Mouse (Mus musculus): Measurements from ENCODE around the gene Myh14. TPM values are rescaled to one million over a fixed set of nuclear protein-coding genes. Genes with fewer than 3 reads are reported as not detected.

Gene Myh14
- polyA plus RNA-seq, 1 experiment, result under 0.01 TPM

- no peak overlapping the region for H3K4me3 ChIP-seq (replicated peaks)
- H3K36me3 ChIP-seq (ENCODE audit: control insufficient read depth), result no peaks in the 10 kb centered on the region
- TF ChIP-seq GATA1 (IDR thresholded peaks at IDR 0.05; ENCODE audit: low read length), result no peak
- TF ChIP-seq TAL1 (IDR thresholded peaks at IDR 0.05; ENCODE audit: low read length), result no peak
- H3K9me3 ChIP-seq (ENCODE audit: control insufficient read depth, low read length), result no peaks in the 10 kb centered on the region
- peaks cover 10% of the 10 kb centered on the region for H3K27me3 ChIP-seq (ENCODE audit: control insufficient read depth)
- no peaks in the 10 kb centered on the region for H3K4me1 ChIP-seq (ENCODE audit: control insufficient read depth)
Measured at GRCm38 (mm10) chr7:44647042-44647724, 23.5 kb downstream of the Myh14 start.

- Histone ChIP-seq H3K9me3 (ENCODE audit: control insufficient read depth, low read length) (no peaks in the 10 kb centered on the region), H3K36me3 (ENCODE audit: control insufficient read depth) (no peaks in the 10 kb centered on the region), H3K27me3 (ENCODE audit: control insufficient read depth) (peaks cover 19% of the 10 kb centered on the region), H3K4me3 (replicated peaks) (no peak overlapping the region), H3K4me1 (ENCODE audit: control insufficient read depth) (no peaks in the 10 kb centered on the region; the same call in 1 of the 2 replicates)
- TF ChIP-seq GATA1 (IDR thresholded peaks at IDR 0.05; ENCODE audit: low read length) (no peak), TAL1 (IDR thresholded peaks at IDR 0.05; ENCODE audit: low read length) (no peak)
Measured at GRCm38 (mm10) chr7:44645951-44646350, 24.7 kb downstream of the Myh14 start.

- H3K4me1 ChIP-seq (ENCODE audit: control insufficient read depth), result no peaks in the 10 kb centered on the region; the same call in 1 of the 2 replicates
- H3K36me3 ChIP-seq (ENCODE audit: control insufficient read depth), result no peaks in the 10 kb centered on the region
- H3K4me3 ChIP-seq (replicated peaks), result no peak overlapping the region
- peaks cover 26% of the 10 kb centered on the region for H3K27me3 ChIP-seq (ENCODE audit: control insufficient read depth)
- H3K9me3 ChIP-seq (ENCODE audit: control insufficient read depth, low read length), result no peaks in the 10 kb centered on the region
- TF ChIP-seq GATA1 (IDR thresholded peaks at IDR 0.05; ENCODE audit: low read length), result no peak
- no peak for TF ChIP-seq TAL1 (IDR thresholded peaks at IDR 0.05; ENCODE audit: low read length)
Measured at GRCm38 (mm10) chr7:44645256-44645655, 25.4 kb downstream of the Myh14 start.

- TF ChIP-seq GATA1 (IDR thresholded peaks at IDR 0.05; ENCODE audit: low read length) (no peak), TAL1 (IDR thresholded peaks at IDR 0.05; ENCODE audit: low read length) (no peak)
- H3K4me3 ChIP-seq (replicated peaks), result no peak overlapping the region
- H3K27me3 ChIP-seq (ENCODE audit: control insufficient read depth), result peaks cover 56% of the 10 kb centered on the region
- no peaks in the 10 kb centered on the region for H3K36me3 ChIP-seq (ENCODE audit: control insufficient read depth)
- peaks cover 2% of the 10 kb centered on the region for H3K4me1 ChIP-seq (ENCODE audit: control insufficient read depth)
- no peaks in the 10 kb centered on the region for H3K9me3 ChIP-seq (ENCODE audit: control insufficient read depth, low read length)
Measured at GRCm38 (mm10) chr7:44641887-44642286, 28.8 kb downstream of the Myh14 start.

DNA sequence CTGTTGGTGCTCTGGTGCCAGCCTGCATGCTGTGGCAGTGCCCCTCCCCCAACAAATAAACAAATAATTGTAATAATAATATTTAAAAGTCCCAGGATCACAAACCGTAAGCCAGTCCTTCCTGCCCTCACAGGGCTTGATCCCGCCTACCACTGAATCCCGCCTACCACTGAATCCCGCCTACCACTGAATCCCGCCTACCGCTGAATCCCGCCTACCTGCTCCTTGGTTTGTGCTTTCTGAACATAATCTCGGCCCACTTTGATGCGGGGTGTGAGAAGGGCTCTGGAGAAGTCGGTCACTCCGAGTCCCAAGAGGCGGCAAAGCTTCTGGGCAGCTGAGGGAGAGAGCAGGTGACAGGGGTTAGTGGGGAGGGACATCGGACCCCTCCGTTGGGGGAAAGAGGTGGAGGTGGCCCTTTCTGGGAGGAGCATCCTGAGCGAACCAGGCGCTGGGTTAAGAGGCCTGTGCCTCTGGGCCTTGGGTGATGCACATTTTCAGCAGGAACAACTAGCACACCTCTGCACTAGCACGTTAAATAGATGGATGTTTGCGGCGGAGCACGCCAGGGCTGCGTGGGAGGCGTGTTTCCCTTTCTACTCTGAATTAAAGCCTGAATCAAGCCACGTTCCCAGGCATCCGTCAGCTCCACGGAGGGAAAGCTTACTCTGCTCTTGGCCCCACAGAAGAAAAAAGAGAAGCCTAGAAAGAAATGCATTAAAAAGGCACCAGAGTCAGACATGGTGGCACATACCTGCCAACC lies 29.6 kb downstream of the Myh14 start:
- Histone ChIP-seq H3K36me3 (ENCODE audit: control insufficient read depth) (no peaks in the 10 kb centered on the region), H3K27me3 (ENCODE audit: control insufficient read depth) (peaks cover 55% of the 10 kb centered on the region), H3K4me3 (replicated peaks) (no peak overlapping the region), H3K9me3 (ENCODE audit: control insufficient read depth, low read length) (no peaks in the 10 kb centered on the region), H3K4me1 (ENCODE audit: control insufficient read depth) (peaks cover 2% of the 10 kb centered on the region)
- TF ChIP-seq TAL1 (IDR thresholded peaks at IDR 0.05; ENCODE audit: low read length) (no peak), GATA1 (IDR thresholded peaks at IDR 0.05; ENCODE audit: low read length) (no peak)

- H3K9me3 ChIP-seq (ENCODE audit: control insufficient read depth, low read length), result no peaks in the 10 kb centered on the region
- H3K4me1 ChIP-seq (ENCODE audit: control insufficient read depth), result peaks cover 2% of the 10 kb centered on the region
- no peaks in the 10 kb centered on the region for H3K36me3 ChIP-seq (ENCODE audit: control insufficient read depth)
- no peak overlapping the region for H3K4me3 ChIP-seq (replicated peaks)
- TF ChIP-seq TAL1 (IDR thresholded peaks at IDR 0.05; ENCODE audit: low read length) (no peak), GATA1 (IDR thresholded peaks at IDR 0.05; ENCODE audit: low read length) (no peak)
- peaks cover 46% of the 10 kb centered on the region for H3K27me3 ChIP-seq (ENCODE audit: control insufficient read depth)
Measured at GRCm38 (mm10) chr7:44638663-44639062, 32.0 kb downstream of the Myh14 start.

DNA sequence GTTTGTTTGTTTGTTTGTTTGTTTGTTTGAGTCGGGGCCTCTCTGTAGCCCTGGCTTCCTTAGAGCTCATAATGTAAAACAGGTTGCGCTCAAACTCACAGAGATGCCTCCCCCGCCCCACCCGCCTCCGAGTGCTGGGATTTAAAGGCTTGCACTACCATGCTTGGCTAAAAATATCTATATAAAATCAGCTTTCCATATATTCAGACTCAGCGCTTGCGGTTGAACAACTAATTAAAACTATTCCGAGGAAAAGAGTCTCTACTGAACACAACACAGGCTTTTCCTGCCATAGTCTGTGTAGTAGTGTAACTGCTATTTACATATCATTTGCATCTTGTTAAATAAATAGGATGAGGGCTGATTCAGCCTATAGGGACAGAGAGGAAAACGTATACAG lies 34.0 kb downstream of the Myh14 start:
- no peak for TF ChIP-seq GATA1 (IDR thresholded peaks at IDR 0.05; ENCODE audit: low read length)
- no peak for TF ChIP-seq TAL1 (IDR thresholded peaks at IDR 0.05; ENCODE audit: low read length)

GRCm38 (mm10) chr7:44633407-44633806 lies 37.2 kb downstream of the Myh14 start:
- H3K4me1 ChIP-seq (ENCODE audit: control insufficient read depth), result no peaks in the 10 kb centered on the region
- peaks cover 11% of the 10 kb centered on the region for H3K27me3 ChIP-seq (ENCODE audit: control insufficient read depth)
- no peaks in the 10 kb centered on the region for H3K9me3 ChIP-seq (ENCODE audit: control insufficient read depth, low read length)
- no peak overlapping the region for H3K4me3 ChIP-seq (replicated peaks)
- TF ChIP-seq TAL1 (IDR thresholded peaks at IDR 0.05; ENCODE audit: low read length) (no peak), GATA1 (IDR thresholded peaks at IDR 0.05; ENCODE audit: low read length) (no peak)
- H3K36me3 ChIP-seq (ENCODE audit: control insufficient read depth), result no peaks in the 10 kb centered on the region

More for the DNA sequence above, 34.0 kb downstream of the Myh14 start:
- peaks cover 44% of the 10 kb centered on the region for H3K27me3 ChIP-seq (ENCODE audit: control insufficient read depth)
- H3K36me3 ChIP-seq (ENCODE audit: control insufficient read depth), result no peaks in the 10 kb centered on the region
- H3K9me3 ChIP-seq (ENCODE audit: control insufficient read depth, low read length), result no peaks in the 10 kb centered on the region
- H3K4me1 ChIP-seq (ENCODE audit: control insufficient read depth), result peaks cover 2% of the 10 kb centered on the region
- H3K4me3 ChIP-seq (replicated peaks), result no peak overlapping the region

DNA sequence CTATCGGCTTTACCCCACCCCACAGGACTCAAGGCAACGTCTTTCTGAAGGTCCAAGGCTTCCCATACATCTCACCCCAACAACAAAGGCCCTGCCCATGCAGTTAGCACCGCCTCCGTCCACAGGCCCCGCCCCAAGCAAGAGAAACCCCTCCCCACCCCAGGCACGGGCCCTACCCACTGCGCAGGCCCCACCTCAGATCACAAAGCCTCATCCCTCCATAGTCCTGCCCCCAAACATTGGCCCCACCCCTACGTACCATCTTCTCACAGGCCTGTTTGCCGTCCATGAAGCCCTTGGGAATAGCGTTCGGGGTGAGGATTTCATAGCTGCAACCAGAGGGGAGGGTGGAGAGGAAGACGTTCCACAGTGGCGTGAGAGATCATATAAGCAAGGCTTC lies 38.0 kb downstream of the Myh14 start:
- Histone ChIP-seq H3K9me3 (ENCODE audit: control insufficient read depth, low read length) (no peaks in the 10 kb centered on the region), H3K27me3 (ENCODE audit: control insufficient read depth) (peaks cover 4% of the 10 kb centered on the region), H3K4me3 (replicated peaks) (no peak overlapping the region), H3K4me1 (ENCODE audit: control insufficient read depth) (no peaks in the 10 kb centered on the region), H3K36me3 (ENCODE audit: control insufficient read depth) (no peaks in the 10 kb centered on the region)
- TF ChIP-seq TAL1 (IDR thresholded peaks at IDR 0.05; ENCODE audit: low read length) (no peak), GATA1 (IDR thresholded peaks at IDR 0.05; ENCODE audit: low read length) (no peak)
